Mouse (Mus musculus) olfactory bulb, adult 2 months (tissue): ENCODE measurements around the gene Skint9. TPM values are rescaled to one million over a fixed set of nuclear protein-coding genes. Genes with fewer than 3 reads are reported as not detected.
"Not testable (repeated sequence)": the region's sequence is repeated elsewhere in the genome, so short reads cannot be mapped to it uniquely, and the experiment has no call there.

ENCODE experiments used
- H3K27ac ChIP-seq: fragments of 200-500 bp; 2 replicates; pipeline ENCODE4 v1.5.1; 2012; ENCODE audit warnings: low read depth, low read length; ENCODE audit not compliant: insufficient read depth
- H3K4me1 ChIP-seq: fragments of 200-500 bp; 2 replicates; pipeline ENCODE4 v1.6.1; 2012; ENCODE audit warnings: low read length; ENCODE audit not compliant: control insufficient read depth, insufficient read depth
- H3K4me3 ChIP-seq: fragments of 200-500 bp; 2 replicates; pipeline ENCODE4 v1.5.1; 2012; ENCODE audit warnings: mild to moderate bottlenecking, low read depth, low read length, moderate library complexity; ENCODE audit not compliant: insufficient read depth
- CTCF ChIP-seq: fragments of 200-500 bp; IDR thresholded peaks from 2 replicates; pipeline ENCODE4 v1.5.1; 2012; ENCODE audit warnings: low read depth, mild to moderate bottlenecking, low read length, moderate library complexity; ENCODE audit not compliant: insufficient read depth
- POLR2A ChIP-seq: fragments of 200-500 bp; IDR thresholded peaks from 2 replicates; pipeline ENCODE4 v1.6.1; 2012; ENCODE audit warnings: mild to moderate bottlenecking, low read depth, low read length, moderate library complexity; ENCODE audit not compliant: insufficient read depth
- WGBS: fragments of 180-500 bp; shearing (Covaris S2); methylation state at CpG from one replicate; pipeline ENCODE4 v1.1.7; 2018; 5-methylcytosine and 5-hydroxymethylcytosine counted together
- polyA plus RNA-seq: library from polyadenylated mRNA; stranded (reverse); fragments of >200 nt; gene quantifications from 2 replicates; pipeline ENCODE4 v1.2.4, GENCODE M21; 2012; ENCODE audit warnings: low replicate concordance; ENCODE audit not compliant: missing spikeins, insufficient read depth, insufficient read length

Gene Skint9
- polyA plus RNA-seq = not detected in 2 replicates

GRCm38 (mm10) chr4:112433885-112434284, at the start of gene Skint9:
TSS of gene Skint9 (minus strand) at chr4:112433985.
- H3K4me3 ChIP-seq = no peak within 1 kb of the TSS
- H3K27ac ChIP-seq = no peak within 1 kb of the TSS
- no peaks in the 10 kb centered on the region for H3K4me1 ChIP-seq
- TF ChIP-seq POLR2A (no peak), CTCF (no peak)

DNA sequence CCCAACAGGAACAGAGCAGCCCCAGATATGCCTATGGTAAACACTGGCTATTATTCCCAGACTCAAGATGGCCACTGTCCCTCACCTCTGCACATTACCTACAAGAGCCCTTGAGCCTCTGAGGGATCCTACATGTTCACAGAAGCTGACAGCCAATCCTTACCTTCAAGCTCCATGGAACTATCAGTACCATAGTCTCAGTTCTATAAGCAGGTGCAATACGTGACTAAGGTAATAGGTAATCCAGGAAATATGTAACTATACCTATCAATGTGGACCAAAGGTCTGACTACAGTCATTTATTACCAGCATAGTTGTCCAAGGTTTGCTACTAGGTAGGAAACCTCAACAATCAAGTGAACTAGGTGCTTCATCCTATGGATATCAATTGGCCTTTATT, 1.1 kb downstream of the Skint9 start:
- no peak overlapping the region for H3K27ac ChIP-seq
- H3K4me1 ChIP-seq = no peaks in the 10 kb centered on the region
- TF ChIP-seq CTCF = no peak
- no peak for TF ChIP-seq POLR2A
- no peak overlapping the region for H3K4me3 ChIP-seq
- WGBS = 53% methylated on average over 1 of the region's 1 CpGs

GRCm38 (mm10) chr4:112432223-112432622, 1.6 kb downstream of the Skint9 start:
- TF ChIP-seq CTCF (no peak), POLR2A (no peak)
- H3K4me3 ChIP-seq = no peak overlapping the region
- no peaks in the 10 kb centered on the region for H3K4me1 ChIP-seq
- no peak overlapping the region for H3K27ac ChIP-seq

DNA sequence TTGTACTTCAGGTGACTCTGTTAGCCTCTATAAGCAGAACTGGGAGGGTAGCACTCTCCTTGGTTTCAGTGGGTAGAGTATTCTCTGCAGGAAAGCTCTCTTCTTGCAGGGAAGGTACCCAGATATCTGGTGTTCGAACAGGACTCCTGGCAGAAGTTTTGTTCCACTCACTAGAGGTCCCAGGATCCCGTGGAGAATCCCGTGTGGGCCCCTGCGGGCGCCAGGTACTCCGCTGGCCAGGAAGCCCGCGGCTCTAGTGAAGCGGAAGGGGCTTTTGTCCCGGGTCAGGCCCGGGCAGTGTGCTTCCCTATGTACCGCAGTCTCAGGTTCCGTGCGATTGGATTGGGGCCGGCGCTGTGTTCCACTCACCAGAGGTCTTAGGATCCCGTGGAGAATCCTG, 84.7 kb downstream of the Skint9 start:
- not testable (repeated sequence) for H3K4me1 ChIP-seq, H3K4me3 ChIP-seq, H3K27ac ChIP-seq
- 91% methylated on average over 17 of the region's 17 CpGs for WGBS

Other genes starting within 250 kb of the Skint9 start
- not detected in 2 replicates for gene Skint3, start 201.7 kb downstream of the Skint9 start, polyA plus RNA-seq
- not detected in 2 replicates for gene Skint2, start 123.2 kb upstream of the Skint9 start, polyA plus RNA-seq